Mouse (Mus musculus): ENCODE measurements around the gene Cmip.

DNA sequence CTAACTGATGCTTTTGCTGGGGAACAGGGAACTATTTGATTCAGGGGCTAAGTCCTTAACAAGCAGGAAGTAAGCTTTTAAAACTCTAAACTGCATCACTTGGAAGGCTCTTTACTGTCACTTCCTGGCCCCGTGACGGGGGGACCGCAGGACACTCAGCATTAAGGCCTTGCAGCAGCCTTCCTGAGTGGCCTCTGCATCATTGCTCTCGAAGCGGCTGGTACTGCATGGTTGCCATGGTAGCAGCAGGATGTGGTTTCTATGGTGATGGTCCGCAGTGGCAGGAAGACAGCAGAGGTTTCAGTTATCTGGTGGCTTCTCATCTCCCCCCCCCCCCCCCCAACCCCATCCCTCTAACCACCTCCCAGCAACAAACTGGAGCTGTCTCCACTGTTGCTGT, 65.2 kb downstream of the Cmip start:
- no peak for TF ChIP-seq SIN3A (IDR thresholded peaks at IDR 0.05; ENCODE audit: low read length)
- no peak for TF ChIP-seq CTCF (IDR thresholded peaks at IDR 0.05 in 2 of 3, conservative IDR thresholded peaks at IDR 0.05 in 1 of 3; ENCODE audit: control insufficient read depth in 1 of 3, insufficient read depth in 1 of 3, low read depth in 2 of 3, low read length in 3 of 3, poor library complexity in 1 of 3, severe bottlenecking in 1 of 3)
- TF ChIP-seq EP300 (IDR thresholded peaks at IDR 0.05; ENCODE audit: low read depth in 1 of 2, low read length in 2 of 2): no peak
- no peak for TF ChIP-seq GATA1 (IDR thresholded peaks at IDR 0.05; ENCODE audit: low read depth, low read length)
- TF ChIP-seq KAT2A (conservative IDR thresholded peaks at IDR 0.05; ENCODE audit: low read depth, low read length): no peak
- no peak for TF ChIP-seq POLR2A (IDR thresholded peaks at IDR 0.05; ENCODE audit: control insufficient read depth in 1 of 2, insufficient read depth in 1 of 2, low read depth in 1 of 2, low read length in 2 of 2, poor library complexity in 1 of 2)
- no peak for TF ChIP-seq TCF12 (IDR thresholded peaks at IDR 0.05; ENCODE audit: low read depth, low read length)
- no peak for TF ChIP-seq POLR2AphosphoS5 (IDR thresholded peaks at IDR 0.05; ENCODE audit: borderline replicate concordance, low read depth, low read length)
- no peak for TF ChIP-seq HCFC1 (IDR thresholded peaks at IDR 0.05; ENCODE audit: low read depth, low read length)

Measured in MEL (cell line).